Comparison of ENCODE assay signal across 11 mouse cellular contexts in genomic region chr3:65904711-65905110, GRCm38 (mm10). TPM values are rescaled to one million over a fixed set of nuclear protein-coding genes. Genes with fewer than 3 reads are reported as not detected.
DNase-seq lines count a peak whose midpoint lies in the region; ATAC-seq and TF ChIP-seq lines count a peak whose summit lies in the region.
"Had no signal": no experiment of that assay in that cellular context is flagged by ENCODE, and none has a peak within 500 bp of the region (broad histone marks: within the 10 kb centered on the region; RNA-seq: fewer than 3 reads in every experiment).

No protein-coding gene starts in this region.

- ATAC-seq in midbrain, embryonic 16.5 days: peak; percentile 56; the same call in 1 of the 2 replicates
- no peak for ATAC-seq in midbrain, postnatal 0 days (ENCODE audit: low FRiP score)
- ATAC-seq in megakaryocyte-erythroid progenitor cell, adult 5-6 weeks (replicated peaks; ENCODE audit: low FRiP score, low TSS enrichment, poor library complexity, severe bottlenecking): 0 out of 2 replicates have a peak, but pooled peaks have one; percentile 55
- ATAC-seq: activated CD4-positive, CD25-positive, alpha-beta regulatory T cell, adult 4 months had no signal

- H3K9me3 ChIP-seq in midbrain, embryonic 16.5 days (replicated peaks; ENCODE audit: control insufficient read depth, low read length, poor library complexity, severe bottlenecking): no peaks in the 10 kb centered on the region
- no peaks in the 10 kb centered on the region for H3K9me3 ChIP-seq in midbrain, postnatal 0 days (ENCODE audit: low read length)

- H3K4me2 ChIP-seq in midbrain, embryonic 16.5 days (ENCODE audit: low read length): no peak overlapping the region
- no peak overlapping the region for H3K4me2 ChIP-seq in midbrain, postnatal 0 days (ENCODE audit: low read depth, low read length, poor library complexity, severe bottlenecking)

- no peaks in the 10 kb centered on the region for H3K27me3 ChIP-seq in midbrain, embryonic 16.5 days (ENCODE audit: control insufficient read depth, insufficient read depth, low read depth, low read length)
- no peaks in the 10 kb centered on the region for H3K27me3 ChIP-seq in midbrain, postnatal 0 days (ENCODE audit: insufficient read depth, low read length)

- peak; percentile 33 for DNase-seq in adrenal gland, postnatal 10 days
- no peak for DNase-seq in adrenal gland, adult 18-20 months (ENCODE audit: low spot score in 2 of 2)
- DNase-seq in midbrain, postnatal 0 days (ENCODE audit: low spot score): no peak
- peak; percentile 47 for DNase-seq in heart, adult 8-10 months (ENCODE audit: low spot score)
- no peak for DNase-seq in left cerebral cortex, postnatal 14 days (ENCODE audit: low spot score in 2 of 2)
- no peak for DNase-seq in layer of hippocampus, postnatal 36 days
- DNase-seq: B cell, adult 2 months; kidney, postnatal 14 days had no signal

- TF ChIP-seq CTCF in midbrain, postnatal 0 days (IDR thresholded peaks at IDR 0.05): no peak

- no peaks in the 10 kb centered on the region for H3K36me3 ChIP-seq in midbrain, embryonic 16.5 days (ENCODE audit: control insufficient read depth, insufficient read depth, low read length)
- H3K36me3 ChIP-seq in midbrain, postnatal 0 days (ENCODE audit: insufficient read depth, low read length): no peaks in the 10 kb centered on the region

- intact Hi-C loops in left cerebral cortex, postnatal 14 days (cut with DNase I): no loop called here

- no peak overlapping the region for H3K27ac ChIP-seq in midbrain, embryonic 16.5 days (ENCODE audit: low read length)
- H3K27ac ChIP-seq in midbrain, postnatal 0 days (ENCODE audit: low read depth, low read length): no peak overlapping the region

- H3K9ac ChIP-seq in midbrain, embryonic 16.5 days (ENCODE audit: low read depth, low read length): no peak overlapping the region
- H3K9ac ChIP-seq in midbrain, postnatal 0 days (replicated peaks; ENCODE audit: low read length, poor library complexity, severe bottlenecking): no peak overlapping the region

- WGBS in midbrain, embryonic 16.5 days: 14% methylated on average over 6 of the region's 6 CpGs
- 17% methylated on average over 6 of the region's 6 CpGs for WGBS in midbrain, postnatal 0 days

- H3K4me3 ChIP-seq in midbrain, embryonic 16.5 days (ENCODE audit: low read depth, low read length): no peak overlapping the region
- H3K4me3 ChIP-seq in midbrain, postnatal 0 days (ENCODE audit: low read depth, low read length): no peak overlapping the region

- peaks cover 7% of the 10 kb centered on the region; the same call in 1 of the 2 replicates for H3K4me1 ChIP-seq in midbrain, embryonic 16.5 days (ENCODE audit: control insufficient read depth, insufficient read depth, low read length)
- no peaks in the 10 kb centered on the region for H3K4me1 ChIP-seq in midbrain, postnatal 0 days (ENCODE audit: insufficient read depth, low read length)

RNA-seq across cellular contexts. Expression of gene Ccnl1, which starts 53.3 kb away (rescaled TPM):
- total RNA-seq in adrenal gland, postnatal 10 days (2021): 10 to 100 TPM; 91.1 to 99.3 TPM
- 100 to 1,000 TPM in 1 of 2 experiments, 10 to 100 TPM in 1; 89.0 to 102 TPM for total RNA-seq in adrenal gland, adult 18-20 months (2021)
- polyA plus RNA-seq in midbrain, embryonic 16.5 days (2015; fragmentation: Nextera tagmentation; extraction: Ambion mirVana): 64.7 and 73.2 TPM in 2 replicates
- total RNA-seq in midbrain, postnatal 0 days (2014; rRNA removed): 38.7 and 60.3 TPM in 2 replicates
- polyA plus RNA-seq in midbrain, postnatal 0 days (2015; fragmentation: Nextera tagmentation; extraction: Ambion mirVana): 52.2 and 58.4 TPM in 2 replicates
- 10 to 100 TPM; 14.9 to 20.4 (median 16.9) TPM for total RNA-seq in heart, adult 8-10 months (2022)
- 135 and 170 TPM in 2 replicates for total RNA-seq in megakaryocyte-erythroid progenitor cell, adult 5-6 weeks (2014; fragmentation: Nextera tagmentation)
- total RNA-seq in megakaryocyte-erythroid progenitor cell, adult 5-6 weeks (2017): 347 and 372 TPM in 2 replicates
- 10 to 100 TPM; 45.7 to 50.8 TPM for total RNA-seq in left cerebral cortex, postnatal 14 days (2021)
- total RNA-seq in layer of hippocampus, postnatal 36 days (2021): 10 to 100 TPM; 60.4 to 67.2 TPM

Comparison
In these comparisons a context has a peak if more than half of its experiments do, and no peak if none do; other contexts are left out.
1. DNase-seq: peak in adrenal gland, postnatal 10 days (single experiment) and heart, adult 8-10 months (single experiment); none in adrenal gland, adult 18-20 months (0 of 2), midbrain, postnatal 0 days (single experiment), left cerebral cortex, postnatal 14 days (0 of 2) and layer of hippocampus, postnatal 36 days (0 of 2).